Mouse (Mus musculus): ENCODE results near the gene Stac3. TPM values are rescaled to one million over a fixed set of nuclear protein-coding genes. Genes with fewer than 3 reads are reported as not detected.

The Stac3 gene
- polyA plus RNA-seq, 1 experiment from 2014 or later, result 0.59 TPM

DNA sequence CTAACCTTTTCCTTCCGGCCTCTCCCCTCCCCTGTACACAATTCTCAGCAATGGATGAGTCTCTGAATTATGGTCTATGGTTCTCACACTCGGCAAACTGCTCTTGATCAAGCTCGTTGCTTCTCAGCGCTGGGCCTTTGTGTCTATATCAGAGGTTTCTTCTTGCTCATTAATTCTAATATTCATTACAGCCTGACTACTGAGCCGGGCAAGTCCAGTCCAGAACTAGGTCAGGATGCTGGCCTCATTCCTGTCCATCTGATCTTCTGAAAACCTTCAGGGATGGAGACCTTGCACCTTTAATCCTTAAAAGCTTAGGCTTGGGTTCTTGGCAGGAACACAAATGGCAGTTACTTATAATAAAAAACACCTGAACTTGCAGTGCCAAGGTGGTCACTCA lies 2.0 kb upstream of the Stac3 start:
- no peak overlapping the region for H3K9ac ChIP-seq (ENCODE audit: low read depth, low read length)
- H3K4me2 ChIP-seq (ENCODE audit: low read depth, low read length), result no peak overlapping the region
- WGBS (ENCODE audit: insufficient replicate concordance), result 78% methylated on average over 5 of the region's 5 CpGs
- H3K27ac ChIP-seq (ENCODE audit: low read length), result no peak overlapping the region
- no peak for ATAC-seq (ENCODE audit: low read depth)
- no peaks in the 10 kb centered on the region for H3K27me3 ChIP-seq (ENCODE audit: control insufficient read depth, insufficient read depth, low read depth, low read length)
- H3K4me1 ChIP-seq (ENCODE audit: control insufficient read depth, low read depth, low read length), result no peaks in the 10 kb centered on the region
- no peaks in the 10 kb centered on the region for H3K9me3 ChIP-seq (replicated peaks; ENCODE audit: control insufficient read depth, low read length)
- H3K36me3 ChIP-seq (ENCODE audit: control insufficient read depth, insufficient read depth), result peaks cover 25% of the 10 kb centered on the region
- no peak overlapping the region for H3K4me3 ChIP-seq (ENCODE audit: low read depth, low read length)

DNA sequence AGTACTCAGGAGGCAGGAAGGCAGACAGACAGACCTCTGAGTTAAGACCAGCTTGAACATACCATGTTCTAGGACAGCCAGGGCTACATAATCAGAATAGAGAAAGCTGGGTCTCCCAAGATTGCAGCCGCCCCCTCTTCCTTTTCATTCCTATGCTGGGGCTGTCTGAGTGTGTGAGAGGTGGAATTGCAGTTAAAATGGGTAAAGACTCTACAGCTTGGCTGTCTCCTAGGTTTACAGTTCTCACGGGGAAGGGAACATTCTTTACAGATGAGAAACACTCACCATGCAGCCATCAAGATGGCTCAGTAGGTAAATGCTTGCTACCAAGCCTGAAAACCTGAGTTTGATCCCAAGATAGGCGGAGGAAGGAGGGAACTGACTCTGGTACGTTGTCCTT lies 1.4 kb upstream of the Stac3 start:
- H3K4me2 ChIP-seq (ENCODE audit: low read depth, low read length), result no peak overlapping the region
- H3K27me3 ChIP-seq (ENCODE audit: control insufficient read depth, insufficient read depth, low read depth, low read length), result no peaks in the 10 kb centered on the region
- H3K36me3 ChIP-seq (ENCODE audit: control insufficient read depth, insufficient read depth), result peaks cover 20% of the 10 kb centered on the region
- WGBS (ENCODE audit: insufficient replicate concordance), result 67% methylated on average over 4 of the region's 4 CpGs
- H3K4me1 ChIP-seq (ENCODE audit: control insufficient read depth, low read depth, low read length), result no peaks in the 10 kb centered on the region
- no peak overlapping the region for H3K9ac ChIP-seq (ENCODE audit: low read depth, low read length)
- H3K27ac ChIP-seq (ENCODE audit: low read length), result no peak overlapping the region
- no peak overlapping the region for H3K4me3 ChIP-seq (ENCODE audit: low read depth, low read length)
- no peaks in the 10 kb centered on the region for H3K9me3 ChIP-seq (replicated peaks; ENCODE audit: control insufficient read depth, low read length)
- ATAC-seq (ENCODE audit: low read depth), result no peak

DNA sequence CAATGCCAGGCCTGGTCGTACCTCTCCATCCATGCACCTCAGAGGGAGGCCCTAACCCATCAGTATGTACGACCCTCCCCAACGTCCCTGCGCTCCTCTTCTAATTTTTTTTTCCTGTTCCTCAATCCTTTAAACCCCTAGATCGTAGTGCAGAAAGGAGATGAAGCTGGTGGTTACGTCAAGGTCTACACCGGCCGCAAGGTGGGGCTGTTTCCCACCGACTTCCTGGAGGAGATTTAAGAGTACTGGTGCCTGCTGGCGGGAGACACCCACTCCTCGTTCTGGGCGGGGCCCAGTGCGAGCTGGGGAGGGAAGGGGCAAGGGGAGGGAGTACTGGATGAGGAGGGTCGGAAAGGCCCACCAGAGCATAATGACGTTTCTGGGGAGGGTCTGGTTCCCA lies 6.8 kb downstream of the Stac3 start:
- Histone ChIP-seq H3K27ac (ENCODE audit: low read length) (no peak overlapping the region), H3K27me3 (ENCODE audit: control insufficient read depth, insufficient read depth, low read depth, low read length) (peaks cover 52% of the 10 kb centered on the region), H3K9me3 (replicated peaks; ENCODE audit: control insufficient read depth, low read length) (no peaks in the 10 kb centered on the region), H3K4me3 (ENCODE audit: low read depth, low read length) (no peak overlapping the region), H3K4me1 (ENCODE audit: control insufficient read depth, low read depth, low read length) (peaks cover 18% of the 10 kb centered on the region), H3K4me2 (ENCODE audit: low read depth, low read length) (peak overlapping the region; percentile 59; the same call in 1 of the 2 replicates), H3K36me3 (ENCODE audit: control insufficient read depth, insufficient read depth) (no peaks in the 10 kb centered on the region), H3K9ac (ENCODE audit: low read depth, low read length) (no peak overlapping the region)
- ATAC-seq (ENCODE audit: low read depth), result no peak
- WGBS (ENCODE audit: insufficient replicate concordance), result 2% methylated on average over 15 of the region's 15 CpGs

DNA sequence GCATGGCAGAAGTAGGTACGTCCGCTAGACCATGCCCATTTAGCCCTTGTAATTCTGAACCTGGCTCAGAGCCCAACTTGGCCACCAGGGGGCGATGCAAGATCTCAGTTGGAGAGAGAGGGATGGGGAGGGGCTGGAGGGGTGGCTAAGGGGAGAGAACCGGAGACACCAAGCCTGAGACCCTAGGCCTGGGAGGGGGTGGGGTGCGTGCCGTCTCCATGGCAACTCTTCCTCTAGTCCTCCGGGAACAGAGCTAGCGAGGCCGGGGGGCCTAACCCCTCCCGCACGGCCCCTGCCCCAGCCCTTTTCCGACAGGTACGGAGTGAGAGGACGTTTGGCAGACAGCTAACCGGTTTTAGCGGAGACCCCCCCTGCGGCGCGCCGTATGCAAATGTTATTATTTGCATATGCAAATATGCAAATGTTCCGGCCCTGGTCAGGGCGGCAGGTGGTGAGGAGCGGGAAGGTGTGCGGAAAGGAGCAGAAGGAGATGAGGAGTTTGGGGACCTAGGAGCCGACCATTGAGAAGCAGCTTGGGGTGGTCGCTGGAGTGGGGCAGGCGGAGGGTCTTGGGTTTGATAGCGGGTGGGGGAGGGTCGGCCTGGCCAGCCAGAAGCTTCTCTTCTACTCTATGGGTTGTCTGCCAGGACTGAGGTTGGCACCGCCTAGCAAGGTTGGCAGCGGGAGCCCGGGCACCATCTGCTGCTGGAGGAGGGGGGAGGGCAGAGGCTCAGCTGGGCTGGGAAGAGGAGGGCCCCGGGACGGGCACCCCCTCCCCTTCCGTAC lies 7.8 kb downstream of the Stac3 start:
- H3K27ac ChIP-seq (ENCODE audit: low read length), result no peak overlapping the region
- ATAC-seq (ENCODE audit: low read depth), result no peak
- 2% methylated on average over 35 of the region's 35 CpGs for WGBS (ENCODE audit: insufficient replicate concordance)

DNA sequence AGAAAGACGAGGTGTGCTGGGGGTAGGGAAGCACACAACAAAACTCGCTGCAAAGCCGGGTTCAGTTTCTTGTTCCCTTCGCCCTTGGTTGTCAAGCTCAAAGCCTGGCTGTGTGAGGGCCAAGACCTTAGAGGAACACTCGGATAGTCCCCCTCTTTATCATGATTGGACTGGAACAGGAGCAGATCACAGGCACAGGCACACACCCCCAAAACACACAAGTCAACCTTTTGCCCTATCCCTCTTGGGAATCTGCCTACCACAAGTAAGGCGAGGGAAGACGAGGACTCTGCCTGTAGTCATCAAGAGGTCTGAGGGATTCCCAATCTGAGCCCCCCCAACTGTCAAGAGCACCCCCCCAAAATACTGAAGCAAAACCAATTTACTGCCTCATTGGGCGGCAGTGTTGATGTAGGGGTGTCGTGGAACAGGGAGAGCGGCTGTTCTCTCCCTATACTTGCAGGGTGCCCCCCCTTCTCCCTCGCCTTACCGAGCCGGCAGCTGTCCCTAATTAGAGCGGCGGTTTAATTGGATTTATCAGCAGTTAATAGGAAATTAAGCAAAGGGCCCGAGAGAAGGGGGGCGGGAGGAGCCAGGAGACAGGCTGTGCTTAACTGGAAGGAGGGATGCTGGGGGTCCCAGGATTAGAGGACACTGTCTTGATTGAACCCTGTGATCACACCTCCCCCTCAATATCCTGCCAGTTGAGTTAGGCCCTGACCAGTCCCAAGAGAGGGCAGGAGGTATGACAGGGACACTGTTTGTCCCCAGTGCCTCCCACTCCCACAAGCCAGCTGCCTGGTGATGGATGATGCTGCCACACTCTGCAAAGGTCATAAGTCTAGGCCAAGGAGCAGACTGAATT lies 8.6 kb downstream of the Stac3 start:
- Histone ChIP-seq H3K9ac (ENCODE audit: low read depth, low read length) (no peak overlapping the region), H3K36me3 (ENCODE audit: control insufficient read depth, insufficient read depth) (no peaks in the 10 kb centered on the region), H3K4me2 (ENCODE audit: low read depth, low read length) (peak overlapping the region; percentile 59; the same call in 1 of the 2 replicates), H3K4me3 (ENCODE audit: low read depth, low read length) (peak overlapping the region; percentile 38), H3K27me3 (ENCODE audit: control insufficient read depth, insufficient read depth, low read depth, low read length) (peaks cover 65% of the 10 kb centered on the region), H3K9me3 (replicated peaks; ENCODE audit: control insufficient read depth, low read length) (no peaks in the 10 kb centered on the region), H3K27ac (ENCODE audit: low read length) (no peak overlapping the region), H3K4me1 (ENCODE audit: control insufficient read depth, low read depth, low read length) (peaks cover 36% of the 10 kb centered on the region)
- ATAC-seq (ENCODE audit: low read depth), result no peak
- 13% methylated on average over 17 of the region's 17 CpGs for WGBS (ENCODE audit: insufficient replicate concordance)

More for the DNA sequence above, 7.8 kb downstream of the Stac3 start:
- Histone ChIP-seq H3K4me1 (ENCODE audit: control insufficient read depth, low read depth, low read length) (peaks cover 28% of the 10 kb centered on the region), H3K4me2 (ENCODE audit: low read depth, low read length) (peak overlapping the region; percentile 59), H3K27me3 (ENCODE audit: control insufficient read depth, insufficient read depth, low read depth, low read length) (peaks cover 61% of the 10 kb centered on the region), H3K9ac (ENCODE audit: low read depth, low read length) (no peak overlapping the region), H3K36me3 (ENCODE audit: control insufficient read depth, insufficient read depth) (no peaks in the 10 kb centered on the region), H3K9me3 (replicated peaks; ENCODE audit: control insufficient read depth, low read length) (no peaks in the 10 kb centered on the region), H3K4me3 (ENCODE audit: low read depth, low read length) (peak overlapping the region; percentile 38)

DNA sequence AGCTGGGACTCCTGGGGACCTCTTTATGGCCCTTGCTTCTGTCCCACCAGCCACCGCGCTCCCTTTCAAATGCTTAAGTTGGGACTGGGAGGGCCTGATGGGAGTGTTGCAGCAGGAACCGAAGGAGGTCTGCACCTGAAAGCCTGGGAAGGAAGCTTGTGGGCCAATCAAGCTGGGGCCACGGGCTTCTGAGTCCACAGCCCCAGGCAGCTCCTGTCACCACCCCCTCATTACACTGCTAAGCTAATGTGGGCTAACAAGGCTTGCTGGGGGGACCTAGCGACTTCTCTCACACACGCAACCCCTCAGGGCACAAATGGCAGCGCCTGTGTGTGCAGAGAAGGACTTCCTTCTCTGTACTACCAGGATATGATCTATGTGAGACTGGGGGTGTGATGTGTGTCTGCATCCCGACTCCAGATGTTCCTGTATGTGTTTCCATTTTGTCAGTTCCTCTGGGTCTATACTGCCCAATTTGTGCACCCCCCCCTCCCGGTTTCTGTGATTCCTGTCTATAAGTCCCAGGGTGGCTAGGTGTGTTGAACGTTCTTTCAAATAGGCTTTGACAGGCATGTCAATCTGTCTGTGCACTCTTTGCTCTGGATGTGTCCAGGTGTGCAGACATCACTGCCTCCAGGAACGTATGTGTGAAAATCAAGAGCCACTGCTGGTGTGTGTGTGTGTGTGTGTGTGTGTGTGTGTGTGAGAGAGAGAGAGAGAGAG lies 9.6 kb downstream of the Stac3 start:
- no peak overlapping the region for H3K27ac ChIP-seq (ENCODE audit: low read length)
- peaks cover 46% of the 10 kb centered on the region for H3K4me1 ChIP-seq (ENCODE audit: control insufficient read depth, low read depth, low read length)

DNA sequence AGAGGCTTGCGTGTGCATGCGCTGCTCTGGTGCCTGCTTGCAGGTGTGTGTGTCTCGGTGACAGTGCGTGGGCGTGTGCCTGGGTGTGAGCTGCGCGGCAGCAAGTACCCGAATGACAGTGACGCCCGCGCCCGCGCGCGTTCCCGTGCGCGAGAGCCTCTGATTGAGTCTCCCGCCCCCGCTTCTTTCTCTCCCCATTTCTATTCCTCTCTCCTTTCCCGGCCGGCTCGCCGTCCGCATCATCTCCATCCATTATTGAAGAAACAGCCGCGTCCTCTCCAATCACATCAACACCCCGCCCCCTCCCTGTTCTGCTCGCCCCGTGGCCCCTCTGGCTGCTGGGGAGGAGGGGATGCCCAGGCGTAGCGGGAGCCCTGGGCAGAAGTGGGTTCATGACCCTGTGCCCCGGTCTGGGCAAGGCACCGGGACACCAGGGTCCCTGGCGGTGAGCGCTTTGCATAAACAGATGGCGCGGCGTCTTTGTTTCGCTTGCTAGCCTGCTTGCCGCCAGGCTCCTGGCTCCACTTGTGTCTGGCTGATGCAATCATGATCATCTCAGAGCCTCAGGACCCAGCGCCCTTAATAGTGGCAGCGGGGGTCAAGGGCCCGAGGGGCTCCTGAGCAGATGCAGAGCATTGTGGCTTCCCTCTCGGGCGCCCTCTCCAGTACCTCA lies 10.3 kb downstream of the Stac3 start:
- Histone ChIP-seq H3K36me3 (ENCODE audit: control insufficient read depth, insufficient read depth) (no peaks in the 10 kb centered on the region), H3K9me3 (replicated peaks; ENCODE audit: control insufficient read depth, low read length) (no peaks in the 10 kb centered on the region), H3K4me3 (ENCODE audit: low read depth, low read length) (peak overlapping the region; percentile 52), H3K9ac (ENCODE audit: low read depth, low read length) (no peak overlapping the region), H3K4me1 (ENCODE audit: control insufficient read depth, low read depth, low read length) (peaks cover 53% of the 10 kb centered on the region), H3K4me2 (ENCODE audit: low read depth, low read length) (peak overlapping the region; percentile 65), H3K27me3 (ENCODE audit: control insufficient read depth, insufficient read depth, low read depth, low read length) (peaks cover 71% of the 10 kb centered on the region), H3K27ac (ENCODE audit: low read length) (no peak overlapping the region)
- no peak for ATAC-seq (ENCODE audit: low read depth)
- WGBS (ENCODE audit: insufficient replicate concordance), result 1% methylated on average over 44 of the region's 46 CpGs

More for the DNA sequence above, 9.6 kb downstream of the Stac3 start:
- Histone ChIP-seq H3K27me3 (ENCODE audit: control insufficient read depth, insufficient read depth, low read depth, low read length) (peaks cover 71% of the 10 kb centered on the region), H3K4me3 (ENCODE audit: low read depth, low read length) (no peak overlapping the region), H3K4me2 (ENCODE audit: low read depth, low read length) (peak overlapping the region; percentile 65; the same call in 1 of the 2 replicates), H3K9ac (ENCODE audit: low read depth, low read length) (no peak overlapping the region), H3K9me3 (replicated peaks; ENCODE audit: control insufficient read depth, low read length) (no peaks in the 10 kb centered on the region), H3K36me3 (ENCODE audit: control insufficient read depth, insufficient read depth) (no peaks in the 10 kb centered on the region)
- no peak for ATAC-seq (ENCODE audit: low read depth)
- 6% methylated on average over 11 of the region's 11 CpGs for WGBS (ENCODE audit: insufficient replicate concordance)

DNA sequence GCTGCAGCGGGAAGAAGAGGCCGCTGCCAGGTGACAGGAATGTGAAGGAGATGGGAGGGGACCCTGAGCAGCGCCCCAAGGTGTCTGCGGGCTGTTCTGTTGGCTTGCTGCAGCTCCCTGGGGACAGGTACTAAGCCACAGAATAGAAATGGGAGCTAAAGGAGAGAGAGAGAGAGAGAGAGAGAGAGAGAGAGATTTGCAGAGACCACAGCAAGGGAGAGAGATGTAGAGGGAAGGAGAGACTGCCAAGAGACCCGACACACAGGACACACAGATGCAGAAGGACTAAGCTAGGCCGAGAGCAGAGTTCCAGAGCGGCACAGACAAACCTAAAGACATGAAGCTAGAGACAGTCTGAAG lies 10.8 kb downstream of the Stac3 start:
- H3K9ac ChIP-seq (ENCODE audit: low read depth, low read length), result no peak overlapping the region
- 8% methylated on average over 7 of the region's 7 CpGs for WGBS (ENCODE audit: insufficient replicate concordance)

More for the DNA sequence above, 10.8 kb downstream of the Stac3 start:
- Histone ChIP-seq H3K4me3 (ENCODE audit: low read depth, low read length) (peak overlapping the region; percentile 52), H3K9me3 (replicated peaks; ENCODE audit: control insufficient read depth, low read length) (no peaks in the 10 kb centered on the region), H3K27ac (ENCODE audit: low read length) (no peak overlapping the region), H3K4me1 (ENCODE audit: control insufficient read depth, low read depth, low read length) (peaks cover 59% of the 10 kb centered on the region), H3K36me3 (ENCODE audit: control insufficient read depth, insufficient read depth) (peaks cover 2% of the 10 kb centered on the region), H3K27me3 (ENCODE audit: control insufficient read depth, insufficient read depth, low read depth, low read length) (peaks cover 71% of the 10 kb centered on the region), H3K4me2 (ENCODE audit: low read depth, low read length) (peak overlapping the region; percentile 65)
- ATAC-seq (ENCODE audit: low read depth), result no peak

All from liver, embryonic 16.5 days (tissue).